Mouse (Mus musculus) midbrain, embryonic 15.5 days (tissue): ENCODE data around the gene Casp9. TPM values are rescaled to one million over a fixed set of nuclear protein-coding genes. Genes with fewer than 3 reads are reported as not detected.

Experiments used
- ATAC-seq: fragments of 200-750 bp; cut with Nextera tagmentation; replicated peaks from 2 replicates; pipeline ENCODE4 v1.8.0; 2017; ENCODE audit warnings: moderate TSS enrichment
- H3K27ac ChIP-seq: fragments of 300-500 bp; sonication (generic); 2 replicates; pipeline ENCODE4 v1.5.1; 2015; ENCODE audit warnings: mild to moderate bottlenecking, inconsistent platforms
- H3K27me3 ChIP-seq: fragments of 300-500 bp; sonication (generic); replicated peaks from 2 replicates; pipeline ENCODE4 v1.6.1; 2015; ENCODE audit warnings: inconsistent platforms
- H3K36me3 ChIP-seq: fragments of 300-500 bp; sonication (generic); replicated peaks from 2 replicates; pipeline ENCODE4 v1.6.1; 2015; ENCODE audit warnings: inconsistent platforms
- H3K4me1 ChIP-seq: fragments of 300-500 bp; sonication (generic); 2 replicates; pipeline ENCODE4 v1.6.1; 2015; ENCODE audit warnings: inconsistent platforms
- H3K4me2 ChIP-seq: fragments of 300-500 bp; sonication (generic); 2 replicates; pipeline ENCODE4 v1.6.1; 2015; ENCODE audit warnings: inconsistent platforms, mild to moderate bottlenecking, moderate library complexity
- H3K4me3 ChIP-seq: fragments of 300-500 bp; sonication (generic); 2 replicates; pipeline ENCODE4 v1.5.1; 2015; ENCODE audit warnings: mild to moderate bottlenecking, inconsistent platforms
- H3K9ac ChIP-seq: fragments of 300-500 bp; sonication (generic); 2 replicates; pipeline ENCODE4 v1.6.1; 2015; ENCODE audit warnings: mild to moderate bottlenecking, inconsistent platforms
- H3K9me3 ChIP-seq: fragments of 300-500 bp; sonication (generic); 2 replicates; pipeline ENCODE4 v1.6.1; 2016; ENCODE audit warnings: inconsistent platforms
- WGBS: fragments of 180-500 bp; shearing (Covaris S2); methylation state at CpG from one replicate; pipeline ENCODE4 v1.1.7; 2015; ENCODE audit warnings: mixed read lengths; 5-methylcytosine and 5-hydroxymethylcytosine counted together
- polyA plus RNA-seq: library from polyadenylated mRNA; unstranded; fragments of >200 nt; fragmentation: Nextera tagmentation; extraction: Ambion mirVana; gene quantifications from 2 replicates; pipeline ENCODE4 v1.2.1, GENCODE M21; 2015

The Casp9 gene
- polyA plus RNA-seq, 1 experiment from 2014 or later, result 21.4 TPM

DNA sequence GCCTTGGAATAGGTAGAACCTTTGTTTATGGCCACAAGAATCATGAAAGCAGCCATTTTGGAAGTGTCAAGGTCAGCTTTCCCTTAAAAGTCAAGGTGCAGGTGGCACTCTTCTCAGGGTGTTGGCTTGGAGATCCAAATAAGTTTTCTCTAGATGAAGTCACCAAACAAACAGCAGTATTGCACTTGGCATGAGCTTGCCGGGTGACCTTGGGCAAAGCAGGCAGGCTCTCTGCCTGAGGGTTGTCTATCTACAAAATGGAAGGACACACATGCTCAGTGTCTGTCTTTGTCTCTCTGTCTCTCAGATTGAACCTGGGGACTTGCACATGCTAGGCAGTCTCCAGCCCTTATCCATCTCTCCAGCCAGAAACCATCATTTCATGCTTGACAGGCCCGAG, 34.0 kb downstream of the Casp9 start:
- H3K9me3 ChIP-seq, result no peaks in the 10 kb centered on the region
- no peaks in the 10 kb centered on the region for H3K4me1 ChIP-seq
- no peaks in the 10 kb centered on the region for H3K36me3 ChIP-seq
- H3K27me3 ChIP-seq, result no peaks in the 10 kb centered on the region
- no peak overlapping the region for H3K9ac ChIP-seq
- 98% methylated on average over 2 of the region's 2 CpGs for WGBS
- H3K4me2 ChIP-seq, result no peak overlapping the region
- ATAC-seq, result no peak
- H3K4me3 ChIP-seq, result no peak overlapping the region
- no peak overlapping the region for H3K27ac ChIP-seq

DNA sequence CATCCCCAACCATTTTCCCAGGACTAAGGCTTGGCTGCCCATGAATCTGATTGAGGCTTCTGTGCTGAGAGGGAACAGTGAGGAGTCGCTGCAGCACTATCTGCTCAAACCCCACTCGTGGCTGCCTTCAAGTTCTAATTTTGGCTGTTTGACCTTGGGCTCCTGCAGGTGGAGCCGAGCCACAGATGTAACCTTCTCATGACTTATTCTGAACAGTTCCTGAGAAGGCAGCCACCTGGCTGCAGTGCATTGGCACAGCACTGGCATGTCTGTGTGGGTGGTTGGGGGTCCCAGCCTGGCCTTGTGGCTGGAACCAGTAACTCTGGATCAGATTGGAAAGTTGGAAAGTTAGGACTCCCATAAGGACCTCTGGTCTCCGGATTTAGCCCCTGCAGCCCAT, 34.8 kb downstream of the Casp9 start:
- no peaks in the 10 kb centered on the region for H3K9me3 ChIP-seq
- H3K27ac ChIP-seq, result no peak overlapping the region
- WGBS, result 86% methylated on average over 4 of the region's 4 CpGs
- H3K4me3 ChIP-seq, result no peak overlapping the region
- no peak overlapping the region for H3K4me2 ChIP-seq
- no peaks in the 10 kb centered on the region for H3K4me1 ChIP-seq
- no peak overlapping the region for H3K9ac ChIP-seq
- no peaks in the 10 kb centered on the region for H3K36me3 ChIP-seq
- no peak for ATAC-seq
- H3K27me3 ChIP-seq, result no peaks in the 10 kb centered on the region

DNA sequence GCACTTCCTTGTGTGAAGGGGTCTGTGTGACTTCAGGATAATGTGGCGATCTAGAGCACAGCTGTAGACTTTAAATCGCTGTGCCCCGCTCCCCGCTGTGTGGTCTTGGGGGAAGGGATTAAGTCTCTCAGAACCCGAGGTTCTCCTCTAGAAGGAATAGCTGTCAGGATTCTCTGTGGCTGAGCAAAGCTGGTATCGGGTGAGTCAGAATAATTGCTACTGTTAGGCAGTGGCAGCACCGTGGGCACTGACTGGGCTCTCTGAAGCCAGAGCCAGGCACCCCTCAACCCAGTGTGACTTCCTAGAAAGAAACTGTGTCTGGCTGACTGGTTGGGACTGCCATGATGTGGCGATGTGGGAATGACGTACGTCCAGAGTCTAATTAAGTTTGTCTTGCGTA, 37.0 kb downstream of the Casp9 start:
- no peak overlapping the region for H3K4me3 ChIP-seq
- H3K4me2 ChIP-seq, result no peak overlapping the region
- no peaks in the 10 kb centered on the region for H3K27me3 ChIP-seq
- H3K4me1 ChIP-seq, result no peaks in the 10 kb centered on the region
- H3K27ac ChIP-seq, result no peak overlapping the region
- no peaks in the 10 kb centered on the region for H3K36me3 ChIP-seq
- H3K9ac ChIP-seq, result no peak overlapping the region
- no peaks in the 10 kb centered on the region for H3K9me3 ChIP-seq
- 43% methylated on average over 11 of the region's 11 CpGs for WGBS
- no peak for ATAC-seq

- Histone ChIP-seq H3K27ac (no peak overlapping the region), H3K4me1 (no peaks in the 10 kb centered on the region), H3K4me3 (no peak overlapping the region), H3K9me3 (no peaks in the 10 kb centered on the region), H3K9ac (no peak overlapping the region), H3K36me3 (no peaks in the 10 kb centered on the region), H3K4me2 (no peak overlapping the region), H3K27me3 (no peaks in the 10 kb centered on the region)
- 81% methylated on average over 7 of the region's 7 CpGs for WGBS
- no peak for ATAC-seq
These were observed 37.9 kb downstream of the Casp9 start for GRCm38 (mm10) chr4:141831361-141831760.

DNA sequence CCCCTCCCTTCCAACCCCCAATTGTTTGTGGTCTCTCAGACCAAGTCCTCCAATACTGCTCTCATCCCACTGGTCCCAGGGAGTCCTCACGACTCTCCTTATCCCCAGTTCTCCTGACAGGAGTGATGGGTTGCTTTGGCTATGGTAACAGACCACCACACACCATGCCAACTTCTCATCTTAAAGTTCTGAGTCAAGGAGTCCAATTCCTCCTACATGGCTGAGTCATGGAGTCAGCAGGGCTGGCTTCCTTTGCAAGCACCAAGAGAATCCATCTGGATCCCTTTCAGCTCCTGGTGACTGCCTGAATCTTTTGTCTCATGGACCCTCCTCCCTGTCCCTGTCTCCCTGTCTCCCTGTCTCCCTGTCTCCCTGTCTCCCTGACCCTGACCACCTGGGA, 40.5 kb downstream of the Casp9 start:
- Histone ChIP-seq H3K4me1 (no peaks in the 10 kb centered on the region), H3K4me3 (no peak overlapping the region), H3K9ac (no peak overlapping the region), H3K27ac (no peak overlapping the region), H3K36me3 (no peaks in the 10 kb centered on the region), H3K9me3 (no peaks in the 10 kb centered on the region), H3K27me3 (no peaks in the 10 kb centered on the region), H3K4me2 (no peak overlapping the region)
- 46% methylated on average over 1 of the region's 1 CpGs for WGBS
- ATAC-seq, result no peak

DNA sequence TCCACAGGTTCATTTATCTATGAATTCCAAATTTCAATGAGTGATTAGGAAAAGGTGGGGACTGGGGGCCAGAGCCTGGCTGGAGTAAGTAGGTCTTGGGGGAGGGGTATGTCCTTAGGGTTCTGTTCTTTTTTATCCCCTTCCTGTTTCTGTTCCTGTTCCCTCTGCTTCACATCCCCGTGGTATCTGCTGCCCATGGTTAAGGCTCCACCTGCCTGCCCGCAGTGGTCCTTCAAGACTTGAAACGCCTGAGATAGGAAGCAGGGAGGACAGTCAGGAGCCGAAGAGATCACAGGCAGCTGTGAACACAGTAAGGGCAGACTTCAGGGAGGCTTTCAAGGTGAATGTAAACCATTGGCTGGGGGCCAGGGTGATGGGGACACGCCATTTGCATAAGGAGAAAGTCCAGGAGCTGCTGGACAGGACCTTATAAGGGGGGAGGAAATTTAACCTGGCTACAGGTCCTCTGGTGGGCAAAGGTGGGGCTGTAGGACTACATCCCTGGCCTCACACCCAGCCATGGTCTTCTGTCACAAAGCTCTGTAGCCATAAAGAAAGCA, 41.2 kb downstream of the Casp9 start:
- WGBS, result 75% methylated on average over 5 of the region's 5 CpGs
- no peaks in the 10 kb centered on the region for H3K9me3 ChIP-seq
- no peak overlapping the region for H3K27ac ChIP-seq
- no peaks in the 10 kb centered on the region for H3K27me3 ChIP-seq
- no peak overlapping the region for H3K4me2 ChIP-seq
- no peak overlapping the region for H3K9ac ChIP-seq
- ATAC-seq, result no peak
- H3K4me3 ChIP-seq, result no peak overlapping the region
- H3K4me1 ChIP-seq, result no peaks in the 10 kb centered on the region
- no peaks in the 10 kb centered on the region for H3K36me3 ChIP-seq

DNA sequence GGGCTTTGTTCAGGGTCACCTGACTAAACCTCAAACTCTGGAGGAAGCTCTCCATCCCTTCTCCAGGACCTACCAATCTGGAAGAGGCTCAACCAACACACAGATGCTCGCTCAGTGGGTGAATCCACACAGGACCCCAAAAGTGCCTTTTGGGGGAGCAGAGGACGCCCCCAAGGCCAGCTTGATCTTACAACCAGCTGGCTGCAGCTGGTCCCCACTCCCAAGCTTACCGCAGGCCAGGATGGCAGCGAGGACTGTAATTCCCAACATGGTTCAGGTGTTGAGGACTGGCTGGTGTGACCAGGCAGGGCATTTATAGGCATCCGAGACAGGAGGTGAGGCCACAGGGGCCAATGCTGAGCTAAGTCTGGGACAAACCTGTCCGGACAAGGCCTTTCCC, 52.6 kb downstream of the Casp9 start, which contains the start of gene Ctrc:
Ctrc (minus strand) TSS at position 361 of the 400 bp plus-strand sequence.
- Histone ChIP-seq H3K27ac (no peak within 1 kb of the TSS), H3K4me2 (no peak within 1 kb of the TSS), H3K9ac (no peak within 1 kb of the TSS), H3K27me3 (no peaks in the 10 kb centered on the region), H3K4me3 (no peak within 1 kb of the TSS), H3K9me3 (no peaks in the 10 kb centered on the region), H3K36me3 (no peaks in the 10 kb centered on the region), H3K4me1 (no peaks in the 10 kb centered on the region)
- ATAC-seq, result no peak
- WGBS, result 88% methylated on average over 6 of the region's 6 CpGs

DNA sequence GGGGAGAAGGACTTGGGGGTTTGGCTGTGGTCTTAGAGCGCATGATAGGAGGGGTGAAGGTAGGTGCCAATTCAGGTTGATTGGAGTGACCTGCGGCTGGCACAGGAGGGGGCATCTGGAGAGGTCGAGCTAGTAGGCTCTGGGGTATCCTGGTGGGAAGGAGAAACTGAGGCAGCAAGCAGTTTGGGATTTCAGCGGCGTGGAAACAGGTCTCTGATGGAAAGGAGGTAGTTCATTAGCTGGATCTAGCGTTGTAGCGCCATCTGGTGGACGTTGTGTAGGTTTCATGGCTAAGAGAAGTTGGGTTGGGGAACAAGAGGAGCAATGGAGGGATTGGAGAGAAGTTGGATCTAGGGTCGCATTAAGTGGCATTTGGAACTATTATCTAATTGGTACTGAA, 60.0 kb downstream of the Casp9 start:
- Histone ChIP-seq H3K9me3 (no peaks in the 10 kb centered on the region), H3K9ac (no peak overlapping the region), H3K4me1 (0 out of 2 replicates have a peak, but pooled peaks cover 2% of the 10 kb centered on the region), H3K27ac (no peak overlapping the region), H3K36me3 (no peaks in the 10 kb centered on the region), H3K4me3 (no peak overlapping the region), H3K27me3 (no peaks in the 10 kb centered on the region), H3K4me2 (no peak overlapping the region)
- 71% methylated on average over 9 of the region's 9 CpGs for WGBS
- no peak for ATAC-seq

DNA sequence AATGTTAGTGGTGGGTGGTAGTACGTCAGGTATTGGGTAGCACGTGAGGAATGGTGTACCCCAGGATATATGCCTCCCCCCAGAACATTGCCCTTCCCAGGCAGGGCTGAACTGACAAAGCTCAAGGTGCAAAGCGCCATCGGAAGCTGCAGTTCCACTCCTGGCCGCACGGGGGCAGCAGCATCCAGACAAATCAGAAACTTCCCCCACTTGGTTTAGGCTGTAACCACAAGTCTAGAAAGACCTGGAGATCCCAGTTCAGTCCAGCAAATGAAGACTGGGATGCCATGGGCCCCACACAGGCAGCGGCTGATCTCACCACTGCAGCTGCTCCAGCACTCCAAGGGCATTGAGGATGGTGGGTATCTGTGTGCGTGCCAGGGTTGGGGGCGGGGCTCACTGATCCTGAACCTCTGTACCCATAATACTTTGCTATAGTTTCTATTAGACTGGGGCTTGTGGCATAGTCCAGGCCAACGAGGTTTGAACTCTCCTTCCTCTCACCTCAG, 64.1 kb downstream of the Casp9 start:
- Histone ChIP-seq H3K4me2 (no peak overlapping the region), H3K36me3 (0 out of 2 replicates have a peak, but pooled peaks cover 15% of the 10 kb centered on the region), H3K9me3 (no peaks in the 10 kb centered on the region), H3K4me3 (no peak overlapping the region), H3K27ac (peak overlapping the region; percentile 32; the same call in 1 of the 2 replicates), H3K4me1 (0 out of 2 replicates have a peak, but pooled peaks cover 2% of the 10 kb centered on the region), H3K9ac (no peak overlapping the region), H3K27me3 (no peaks in the 10 kb centered on the region)
- peak; percentile 75 for ATAC-seq
- WGBS, result 18% methylated on average over 10 of the region's 10 CpGs

GRCm38 (mm10) chr4:141858501-141858900, 65.1 kb downstream of the Casp9 start:
- no peak for ATAC-seq

GRCm38 (mm10) chr4:141859351-141859750, 65.9 kb downstream of the Casp9 start:
- Histone ChIP-seq H3K4me3 (no peak overlapping the region), H3K27ac (no peak overlapping the region), H3K4me1 (0 out of 2 replicates have a peak, but pooled peaks cover 2% of the 10 kb centered on the region), H3K36me3 (0 out of 2 replicates have a peak, but pooled peaks cover 15% of the 10 kb centered on the region), H3K4me2 (no peak overlapping the region), H3K27me3 (no peaks in the 10 kb centered on the region), H3K9me3 (no peaks in the 10 kb centered on the region), H3K9ac (no peak overlapping the region)
- no peak for ATAC-seq
- WGBS, result 92% methylated on average over 14 of the region's 14 CpGs

More at GRCm38 (mm10) chr4:141858501-141858900, 65.1 kb downstream of the Casp9 start:
- H3K9ac ChIP-seq, result no peak overlapping the region
- no peak overlapping the region for H3K4me2 ChIP-seq
- H3K27ac ChIP-seq, result no peak overlapping the region
- WGBS, result 88% methylated on average over 20 of the region's 20 CpGs
- H3K9me3 ChIP-seq, result no peaks in the 10 kb centered on the region
- H3K36me3 ChIP-seq, result 0 out of 2 replicates have a peak, but pooled peaks cover 15% of the 10 kb centered on the region
- H3K4me1 ChIP-seq, result 0 out of 2 replicates have a peak, but pooled peaks cover 2% of the 10 kb centered on the region
- no peaks in the 10 kb centered on the region for H3K27me3 ChIP-seq
- H3K4me3 ChIP-seq, result no peak overlapping the region

DNA sequence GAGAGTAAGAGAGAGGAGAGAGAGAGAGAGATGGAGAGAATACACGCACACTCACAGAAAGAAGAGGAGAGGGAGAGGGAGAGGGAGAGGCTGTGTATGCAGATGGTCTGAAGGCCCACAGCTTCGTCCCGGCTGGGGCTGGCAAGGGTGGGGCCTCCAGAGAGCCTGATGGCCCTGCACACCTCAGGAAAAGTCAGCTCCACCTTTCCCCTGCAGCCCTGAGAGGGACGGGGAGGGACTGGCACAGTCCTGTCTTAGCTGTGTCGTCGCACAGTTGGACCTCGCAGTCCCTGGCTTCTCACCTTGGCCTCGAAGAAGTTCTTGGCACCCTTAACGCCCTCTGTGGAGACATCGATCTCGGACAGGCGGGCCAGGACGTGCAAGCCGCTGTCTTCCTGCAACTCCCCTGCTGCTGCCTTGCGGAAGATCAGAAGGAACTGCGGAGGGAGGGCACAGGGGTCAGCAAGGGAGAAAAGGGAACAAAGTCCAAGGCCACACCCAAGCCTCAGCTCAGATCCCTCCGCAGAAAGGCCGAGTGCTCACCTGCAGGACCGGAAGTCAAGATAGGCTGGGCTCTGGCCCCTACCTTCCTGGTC, 66.9 kb downstream of the Casp9 start:
- no peak for ATAC-seq
- Histone ChIP-seq H3K4me2 (no peak overlapping the region), H3K4me3 (no peak overlapping the region), H3K4me1 (0 out of 2 replicates have a peak, but pooled peaks cover 2% of the 10 kb centered on the region), H3K9me3 (no peaks in the 10 kb centered on the region), H3K27me3 (no peaks in the 10 kb centered on the region), H3K27ac (no peak overlapping the region), H3K9ac (no peak overlapping the region), H3K36me3 (0 out of 2 replicates have a peak, but pooled peaks cover 15% of the 10 kb centered on the region)
- WGBS, result 68% methylated on average over 19 of the region's 19 CpGs
